Mouse (Mus musculus): ENCODE measurements around the gene Neurog2. TPM values are rescaled to one million over a fixed set of nuclear protein-coding genes. Genes with fewer than 3 reads are reported as not detected.

Gene Neurog2
- polyA plus RNA-seq, 1 experiment = not detected

DNA sequence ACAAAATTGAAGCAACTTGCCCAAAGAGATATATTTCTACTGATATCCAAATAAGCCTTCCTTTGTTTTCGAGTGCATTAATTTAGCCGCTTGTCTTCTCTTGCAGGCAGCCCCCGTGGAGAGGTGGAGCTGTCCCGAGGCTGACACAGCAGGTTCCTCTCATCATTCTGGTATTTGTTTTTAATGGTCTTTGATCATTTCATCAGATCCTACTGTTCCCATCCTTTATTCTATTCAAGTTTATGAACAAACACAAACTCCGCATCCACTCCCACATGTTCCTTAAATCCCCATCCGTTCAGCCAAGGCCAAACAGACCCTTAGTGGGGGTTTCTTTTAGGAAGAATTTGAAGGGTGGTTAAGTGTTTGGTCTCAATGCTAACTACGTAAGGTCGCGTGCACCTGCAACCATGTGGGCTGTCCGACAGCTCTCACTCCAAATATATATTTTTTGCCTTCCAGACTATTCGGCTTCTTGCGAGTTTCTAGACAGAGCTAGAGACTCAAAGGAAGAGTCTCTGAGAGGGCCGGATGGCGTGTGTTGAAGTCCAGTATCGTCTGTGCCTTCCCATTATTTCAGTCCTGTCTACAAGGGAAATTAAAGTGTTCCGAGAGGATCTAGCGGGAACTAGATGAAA, 2.1 kb upstream of the Neurog2 start:
- no peaks in the 10 kb centered on the region for H3K36me3 ChIP-seq (ENCODE audit: control insufficient read depth, insufficient read depth)
- TF ChIP-seq CTCF (IDR thresholded peaks at IDR 0.05; ENCODE audit: control insufficient read depth, insufficient read depth, insufficient read length) = no peak
- no peak for TF ChIP-seq MAX (IDR thresholded peaks at IDR 0.05)
- TF ChIP-seq MYOD1 (IDR thresholded peaks at IDR 0.05; ENCODE audit: control insufficient read depth, insufficient read length, low read depth) = no peak
- TF ChIP-seq FOSL1 (IDR thresholded peaks at IDR 0.05; ENCODE audit: insufficient read depth, low read length, poor library complexity, severe bottlenecking) = no peak
- TF ChIP-seq MYOG (IDR thresholded peaks at IDR 0.05; ENCODE audit: control insufficient read depth, extremely low read depth, insufficient read length) = no peak
- no peak for TF ChIP-seq CEBPB (IDR thresholded peaks at IDR 0.05; ENCODE audit: low read depth)
- no peak for TF ChIP-seq USF1 (IDR thresholded peaks at IDR 0.05; ENCODE audit: low read depth)
- H3ac ChIP-seq (ENCODE audit: control insufficient read depth, insufficient read length, low read depth) = no peak overlapping the region
- H3K27me3 ChIP-seq (ENCODE audit: control insufficient read depth, insufficient read depth, insufficient read length) = peaks cover 58% of the 10 kb centered on the region
- no peaks in the 10 kb centered on the region for H3K79me2 ChIP-seq (ENCODE audit: control insufficient read depth, insufficient read depth)
- no peaks in the 10 kb centered on the region for H3K79me3 ChIP-seq (ENCODE audit: low read depth)
- no peak overlapping the region for H3K4me3 ChIP-seq (ENCODE audit: insufficient read depth, poor library complexity, severe bottlenecking)

DNA sequence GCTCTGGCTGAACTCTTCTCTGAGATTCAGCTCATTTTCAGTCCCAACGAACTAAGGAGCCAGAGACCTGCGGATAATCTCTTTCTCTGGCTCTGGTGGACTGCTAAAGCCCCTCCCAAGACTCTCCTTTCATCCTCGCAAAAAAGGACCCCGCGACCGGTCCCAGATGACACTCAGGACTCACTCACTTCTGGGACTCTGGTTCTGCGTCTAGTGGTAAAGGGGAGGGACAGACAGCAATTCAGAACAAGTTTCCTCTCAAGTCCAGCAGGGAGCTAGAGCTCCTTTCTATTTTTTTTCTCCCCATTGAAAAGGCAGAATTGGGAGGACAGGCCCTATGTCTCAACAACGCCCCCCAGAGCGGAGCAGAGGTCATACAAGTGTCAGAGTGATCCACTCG, 1.4 kb upstream of the Neurog2 start:
- Histone ChIP-seq H3K79me3 (ENCODE audit: low read depth) (no peaks in the 10 kb centered on the region), H3K27me3 (ENCODE audit: control insufficient read depth, insufficient read depth, insufficient read length) (peaks cover 53% of the 10 kb centered on the region)
- no peak for TF ChIP-seq CTCF (IDR thresholded peaks at IDR 0.05; ENCODE audit: control insufficient read depth, insufficient read depth, insufficient read length)
- no peak for TF ChIP-seq USF1 (IDR thresholded peaks at IDR 0.05; ENCODE audit: low read depth)
- TF ChIP-seq MAX (IDR thresholded peaks at IDR 0.05) = no peak
- no peak for TF ChIP-seq FOSL1 (IDR thresholded peaks at IDR 0.05; ENCODE audit: insufficient read depth, low read length, poor library complexity, severe bottlenecking)
- TF ChIP-seq MYOD1 (IDR thresholded peaks at IDR 0.05; ENCODE audit: control insufficient read depth, insufficient read length, low read depth) = no peak
- no peak for TF ChIP-seq MYOG (IDR thresholded peaks at IDR 0.05; ENCODE audit: control insufficient read depth, extremely low read depth, insufficient read length)
- TF ChIP-seq CEBPB (IDR thresholded peaks at IDR 0.05; ENCODE audit: low read depth) = no peak

DNA sequence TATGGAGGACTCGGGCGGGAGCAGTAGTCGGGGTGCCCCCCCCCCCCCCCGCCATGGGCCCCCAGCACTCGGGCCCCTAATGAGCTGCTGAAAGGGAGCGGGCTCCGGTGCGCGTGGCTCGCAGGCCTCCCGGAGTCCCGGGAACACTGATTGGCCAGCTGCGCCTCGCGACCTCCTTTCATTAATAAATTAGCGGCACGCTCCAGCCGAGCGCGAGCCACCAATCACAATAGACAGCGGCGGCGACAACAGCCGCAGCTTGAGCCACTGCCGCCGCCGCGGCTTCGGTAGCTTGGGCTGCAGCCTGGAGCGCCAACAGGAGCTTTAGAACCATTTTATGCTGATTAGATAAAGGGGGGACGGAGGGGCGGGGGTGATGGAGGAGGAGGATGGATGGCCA, 404 bp upstream of the Neurog2 start:
- TF ChIP-seq MAX (IDR thresholded peaks at IDR 0.05) = no peak
- no peak for TF ChIP-seq USF1 (IDR thresholded peaks at IDR 0.05; ENCODE audit: low read depth)
- no peak for TF ChIP-seq FOSL1 (IDR thresholded peaks at IDR 0.05; ENCODE audit: insufficient read depth, low read length, poor library complexity, severe bottlenecking)
- no peak for TF ChIP-seq MYOG (IDR thresholded peaks at IDR 0.05; ENCODE audit: control insufficient read depth, extremely low read depth, insufficient read length)
- no peak for TF ChIP-seq MYOD1 (IDR thresholded peaks at IDR 0.05; ENCODE audit: control insufficient read depth, insufficient read length, low read depth)
- no peak for TF ChIP-seq CTCF (IDR thresholded peaks at IDR 0.05; ENCODE audit: control insufficient read depth, insufficient read depth, insufficient read length)
- no peak for TF ChIP-seq CEBPB (IDR thresholded peaks at IDR 0.05; ENCODE audit: low read depth)
- Histone ChIP-seq H3K4me3 (ENCODE audit: insufficient read depth, poor library complexity, severe bottlenecking) (no peak overlapping the region), H3ac (ENCODE audit: control insufficient read depth, insufficient read length, low read depth) (no peak overlapping the region), H3K79me2 (ENCODE audit: control insufficient read depth, insufficient read depth) (no peaks in the 10 kb centered on the region), H3K27me3 (ENCODE audit: control insufficient read depth, insufficient read depth, insufficient read length) (peaks cover 46% of the 10 kb centered on the region), H3K36me3 (ENCODE audit: control insufficient read depth, insufficient read depth) (no peaks in the 10 kb centered on the region), H3K79me3 (ENCODE audit: low read depth) (no peaks in the 10 kb centered on the region)

More for the DNA sequence above, 1.4 kb upstream of the Neurog2 start:
- Histone ChIP-seq H3K4me3 (ENCODE audit: insufficient read depth, poor library complexity, severe bottlenecking) (no peak overlapping the region), H3K36me3 (ENCODE audit: control insufficient read depth, insufficient read depth) (no peaks in the 10 kb centered on the region), H3K79me2 (ENCODE audit: control insufficient read depth, insufficient read depth) (no peaks in the 10 kb centered on the region), H3ac (ENCODE audit: control insufficient read depth, insufficient read length, low read depth) (no peak overlapping the region)

DNA sequence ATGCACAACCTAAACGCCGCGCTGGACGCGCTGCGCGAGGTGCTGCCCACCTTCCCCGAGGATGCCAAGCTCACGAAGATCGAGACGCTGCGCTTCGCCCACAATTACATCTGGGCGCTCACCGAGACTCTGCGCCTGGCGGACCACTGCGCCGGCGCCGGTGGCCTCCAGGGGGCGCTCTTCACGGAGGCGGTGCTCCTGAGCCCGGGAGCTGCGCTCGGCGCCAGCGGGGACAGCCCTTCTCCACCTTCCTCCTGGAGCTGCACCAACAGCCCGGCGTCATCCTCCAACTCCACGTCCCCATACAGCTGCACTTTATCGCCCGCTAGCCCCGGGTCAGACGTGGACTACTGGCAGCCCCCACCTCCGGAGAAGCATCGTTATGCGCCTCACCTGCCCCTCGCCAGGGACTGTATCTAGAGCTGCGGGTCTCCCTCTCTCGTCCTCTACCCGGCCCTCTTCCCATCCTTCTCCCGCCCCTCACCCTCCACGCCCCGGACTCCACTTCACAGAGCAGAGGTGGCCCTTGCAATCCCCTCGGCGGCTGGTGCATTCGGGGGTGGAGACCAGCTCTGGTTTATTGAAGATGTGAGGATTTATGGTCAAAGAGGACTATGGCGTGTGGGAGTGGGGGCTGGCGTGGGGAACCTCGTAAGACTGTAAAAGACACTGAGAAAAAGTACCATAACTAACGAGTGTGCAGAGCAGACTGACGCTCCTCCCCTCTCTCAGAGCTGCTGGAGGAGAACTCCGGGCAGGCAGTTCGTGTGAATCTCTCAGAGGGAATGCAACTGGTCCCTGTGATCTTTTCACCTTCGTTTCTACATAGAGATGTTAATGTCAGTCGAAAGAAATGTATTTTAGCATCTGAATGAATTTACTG, 1.4 kb downstream of the Neurog2 start:
- Histone ChIP-seq H3K27me3 (ENCODE audit: control insufficient read depth, insufficient read depth, insufficient read length) (peaks cover 38% of the 10 kb centered on the region), H3K36me3 (ENCODE audit: control insufficient read depth, insufficient read depth) (no peaks in the 10 kb centered on the region), H3K79me3 (ENCODE audit: low read depth) (no peaks in the 10 kb centered on the region), H3K79me2 (ENCODE audit: control insufficient read depth, insufficient read depth) (no peaks in the 10 kb centered on the region), H3ac (ENCODE audit: control insufficient read depth, insufficient read length, low read depth) (no peak overlapping the region), H3K4me3 (ENCODE audit: insufficient read depth, poor library complexity, severe bottlenecking) (no peak overlapping the region)
- no peak for TF ChIP-seq MAX (IDR thresholded peaks at IDR 0.05)
- TF ChIP-seq CTCF (IDR thresholded peaks at IDR 0.05; ENCODE audit: control insufficient read depth, insufficient read depth, insufficient read length) = peak; percentile 96
- no peak for TF ChIP-seq MYOD1 (IDR thresholded peaks at IDR 0.05; ENCODE audit: control insufficient read depth, insufficient read length, low read depth)
- no peak for TF ChIP-seq CEBPB (IDR thresholded peaks at IDR 0.05; ENCODE audit: low read depth)
- no peak for TF ChIP-seq MYOG (IDR thresholded peaks at IDR 0.05; ENCODE audit: control insufficient read depth, extremely low read depth, insufficient read length)
- TF ChIP-seq FOSL1 (IDR thresholded peaks at IDR 0.05; ENCODE audit: insufficient read depth, low read length, poor library complexity, severe bottlenecking) = no peak

DNA sequence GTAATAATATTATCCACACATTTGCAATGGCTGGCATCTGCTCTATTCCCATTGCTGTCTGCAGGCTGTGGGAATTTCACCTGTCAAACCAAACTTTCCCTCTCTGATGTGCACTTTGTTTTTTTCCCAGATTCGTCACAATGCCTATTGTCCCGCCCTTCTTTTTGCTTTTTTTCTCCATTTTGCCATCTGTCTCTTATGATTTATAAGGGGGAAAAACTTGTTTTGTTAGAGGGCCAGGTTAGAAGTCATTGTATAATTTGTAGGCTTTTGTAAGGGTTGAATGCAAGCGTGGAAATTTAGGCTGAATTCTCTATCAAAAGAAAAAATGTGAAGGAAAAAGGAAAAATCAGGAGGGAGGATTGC, 2.0 kb downstream of the Neurog2 start:
- Histone ChIP-seq H3K27me3 (ENCODE audit: control insufficient read depth, insufficient read depth, insufficient read length) (peaks cover 38% of the 10 kb centered on the region), H3ac (ENCODE audit: control insufficient read depth, insufficient read length, low read depth) (no peak overlapping the region), H3K4me3 (ENCODE audit: insufficient read depth, poor library complexity, severe bottlenecking) (no peak overlapping the region), H3K36me3 (ENCODE audit: control insufficient read depth, insufficient read depth) (no peaks in the 10 kb centered on the region), H3K79me2 (ENCODE audit: control insufficient read depth, insufficient read depth) (no peaks in the 10 kb centered on the region), H3K79me3 (ENCODE audit: low read depth) (no peaks in the 10 kb centered on the region)
- TF ChIP-seq FOSL1 (IDR thresholded peaks at IDR 0.05; ENCODE audit: insufficient read depth, low read length, poor library complexity, severe bottlenecking) (no peak), MAX (IDR thresholded peaks at IDR 0.05) (no peak), CTCF (IDR thresholded peaks at IDR 0.05; ENCODE audit: control insufficient read depth, insufficient read depth, insufficient read length) (no peak), USF1 (IDR thresholded peaks at IDR 0.05; ENCODE audit: low read depth) (no peak), CEBPB (IDR thresholded peaks at IDR 0.05; ENCODE audit: low read depth) (no peak), MYOD1 (IDR thresholded peaks at IDR 0.05; ENCODE audit: control insufficient read depth, insufficient read length, low read depth) (no peak), MYOG (IDR thresholded peaks at IDR 0.05; ENCODE audit: control insufficient read depth, extremely low read depth, insufficient read length) (no peak)

Data from C2C12 (cell line).